Comparison of ENCODE assay signal across 10 mouse cellular contexts in the genomic region with DNA sequence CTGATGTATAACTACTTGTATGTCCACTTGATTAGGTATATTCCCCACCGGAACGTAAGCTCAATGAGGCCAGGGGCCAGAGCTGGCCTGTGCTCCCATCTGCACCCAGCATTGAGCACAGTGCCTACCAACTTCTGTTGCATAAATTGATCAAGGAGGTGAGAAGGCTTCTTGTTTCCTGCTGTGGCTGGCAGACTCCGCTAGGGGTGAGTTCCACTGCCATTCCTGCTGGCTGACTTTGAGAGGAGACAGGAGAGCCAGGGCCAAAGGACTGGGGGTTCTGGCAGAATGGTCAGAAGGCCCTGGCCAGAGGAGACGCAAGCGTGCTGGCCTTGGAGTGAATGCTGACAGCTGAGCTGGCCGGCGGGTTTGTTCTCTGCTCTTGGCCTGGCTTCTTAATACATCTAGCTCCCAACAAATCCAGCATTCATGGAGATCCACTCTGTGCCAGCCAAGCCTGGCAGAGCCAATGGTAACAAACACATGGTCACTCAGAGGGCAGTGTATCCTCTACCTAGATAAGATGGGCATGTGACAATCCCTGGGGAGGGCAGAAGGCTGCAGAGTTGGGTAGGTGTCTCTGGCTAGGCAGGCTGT. TPM values are rescaled to one million over a fixed set of nuclear protein-coding genes. Genes with fewer than 3 reads are reported as not detected.
DNase-seq lines count a peak whose midpoint lies in the region; ATAC-seq and TF ChIP-seq lines count a peak whose summit lies in the region.
"Had no signal": no experiment of that assay in that cellular context is flagged by ENCODE, and none has a peak within 500 bp of the region (broad histone marks: within the 10 kb centered on the region; RNA-seq: fewer than 3 reads in every experiment).

No protein-coding gene starts in this region.

- 65% methylated on average over 7 of the region's 7 CpGs for WGBS in kidney, embryonic 14.5 days
- 5% methylated on average over 7 of the region's 7 CpGs for WGBS in cerebellum, adult 2 months

- peaks cover 27% of the 10 kb centered on the region for H3K4me1 ChIP-seq in kidney, embryonic 14.5 days (ENCODE audit: control insufficient read depth, insufficient read depth, low read length)
- H3K4me1 ChIP-seq in cerebellum, adult 2 months (ENCODE audit: control insufficient read depth, insufficient read depth, low read length): peaks cover 9% of the 10 kb centered on the region; the same call in 1 of the 2 replicates

- no peak overlapping the region for H3K9ac ChIP-seq in kidney, embryonic 14.5 days (ENCODE audit: low read depth, low read length)

- peak; percentile 1; the same call in 1 of the 2 replicates for TF ChIP-seq CTCF in cerebellum, adult 2 months (IDR thresholded peaks at IDR 0.05; ENCODE audit: borderline replicate concordance, insufficient read depth, low read depth, low read length)

- H3K27ac ChIP-seq in kidney, embryonic 14.5 days (ENCODE audit: low read depth, low read length): peak overlapping the region; percentile 24; the same call in 1 of the 2 replicates
- peak overlapping the region; percentile 49 for H3K27ac ChIP-seq in cerebellum, adult 2 months (ENCODE audit: insufficient read depth, low read length)

- peaks cover 3% of the 10 kb centered on the region; the same call in 1 of the 2 replicates for H3K36me3 ChIP-seq in kidney, embryonic 14.5 days (ENCODE audit: control insufficient read depth, insufficient read depth, low read length)

- no peak for TF ChIP-seq POLR2A in cerebellum, adult 2 months (IDR thresholded peaks at IDR 0.05; ENCODE audit: borderline replicate concordance, insufficient read depth, low read length)

- DNase-seq in kidney, adult 11 months: no peak
- peak; percentile 74 to 88 for DNase-seq in cerebellum, adult 2 months
- DNase-seq in heart, adult 8-10 months (ENCODE audit: low spot score): peak; percentile 82
- peak; percentile 66 for DNase-seq in left cerebral cortex, adult 11 months (ENCODE audit: low spot score)
- DNase-seq in right cerebral cortex, postnatal 14 days: peak; percentile 31
- no peak for DNase-seq in spleen, postnatal 36 days (ENCODE audit: low spot score in 2 of 2)

- H3K4me3 ChIP-seq in kidney, embryonic 14.5 days (ENCODE audit: low read length): no peak overlapping the region
- H3K4me3 ChIP-seq in cerebellum, adult 2 months (replicated peaks; ENCODE audit: insufficient read depth, low read depth, low read length): no peak overlapping the region

- no peak; the same call in 1 of the 2 replicates for ATAC-seq in kidney, embryonic 14.5 days (ENCODE audit: low FRiP score, low TSS enrichment)
- no peak for ATAC-seq in monocyte, adult 5-6 weeks (replicated peaks; ENCODE audit: insufficient number of reproducible peaks, low FRiP score, low TSS enrichment, poor library complexity, severe bottlenecking)

- no peaks in the 10 kb centered on the region for H3K9me3 ChIP-seq in kidney, embryonic 14.5 days (ENCODE audit: control insufficient read depth, low read length)

- no peaks in the 10 kb centered on the region for H3K27me3 ChIP-seq in kidney, embryonic 14.5 days (ENCODE audit: control insufficient read depth, insufficient read depth, low read length)
- no peaks in the 10 kb centered on the region for H3K27me3 ChIP-seq in cerebellum, adult 2 months (ENCODE audit: control insufficient read depth, insufficient read depth, low read length)

- no peak overlapping the region for H3K4me2 ChIP-seq in kidney, embryonic 14.5 days (replicated peaks; ENCODE audit: low read depth, low read length)

RNA-seq across cellular contexts. Expression of gene Pabpc4, which starts 13.1 kb away (rescaled TPM):
- polyA plus RNA-seq in kidney, embryonic 14.5 days (2014; fragmentation: Nextera tagmentation; extraction: Ambion mirVana): 63.9 and 82.6 TPM in 2 replicates
- polyA plus RNA-seq in cerebellum, adult 2 months (2012; rRNA removed): 30.8 and 32.3 TPM in 2 replicates
- 100 to 1,000 TPM; 323 to 392 (median 367) TPM for total RNA-seq in heart, adult 8-10 months (2022)
- total RNA-seq in monocyte, adult 5-6 weeks (2017): 23.4 to 30.7 TPM (median 23.8 TPM) in 3 replicates

RNA-seq across cellular contexts. Expression of gene Heyl, which starts 15.7 kb away (rescaled TPM):
- polyA plus RNA-seq in kidney, embryonic 14.5 days (2014; fragmentation: Nextera tagmentation; extraction: Ambion mirVana): 25.1 and 50.2 TPM in 2 replicates
- 3.1 and 3.5 TPM in 2 replicates for polyA plus RNA-seq in cerebellum, adult 2 months (2012; rRNA removed)
- 10 to 100 TPM in 3 of 4 experiments, 1 to 10 TPM in 1; 9.7 to 11.7 (median 10.9) TPM for total RNA-seq in heart, adult 8-10 months (2022)
- total RNA-seq in monocyte, adult 5-6 weeks (2017): 0.10 TPM in 1 of 3 replicates, not detected in the others

RNA-seq across cellular contexts. Expression of gene Nt5c1a, which starts 47.8 kb away (rescaled TPM):
- polyA plus RNA-seq in kidney, embryonic 14.5 days (2014; fragmentation: Nextera tagmentation; extraction: Ambion mirVana): 0.16 TPM in 1 of 2 replicates, not detected in the other
- 9.8 and 12.8 TPM in 2 replicates for polyA plus RNA-seq in cerebellum, adult 2 months (2012; rRNA removed)
- total RNA-seq in heart, adult 8-10 months (2022): 10 to 100 TPM; 48.9 to 75.3 (median 70.1) TPM
- not detected in 3 replicates for total RNA-seq in monocyte, adult 5-6 weeks (2017)
- polyA plus RNA-seq: limb, embryonic 11.5 days; small intestine, adult 2 months had no signal

Comparison
In these comparisons a context has a peak if more than half of its experiments do, and no peak if none do; other contexts are left out.
1. DNase-seq: peak in cerebellum, adult 2 months (2 of 2), heart, adult 8-10 months (single experiment), left cerebral cortex, adult 11 months (single experiment) and right cerebral cortex, postnatal 14 days (single experiment); none in kidney, adult 11 months (single experiment) and spleen, postnatal 36 days (0 of 2).
2. RNA of gene Pabpc4, which starts 13.1 kb away (total RNA-seq): 323 to 392 TPM in heart, adult 8-10 months; 23.4 to 30.7 TPM in monocyte, adult 5-6 weeks; every median in the first group is over 10 times any median in the second.
3. RNA of gene Nt5c1a, which starts 47.8 kb away (total RNA-seq): 48.9 to 75.3 TPM in heart, adult 8-10 months; not detected in monocyte, adult 5-6 weeks; every median in the first group is over 10 times any median in the second.